Mouse (Mus musculus): ENCODE measurements around the gene Ccnd1. TPM values are rescaled to one million over a fixed set of nuclear protein-coding genes. Genes with fewer than 3 reads are reported as not detected.
A peak's percentile ranks its signal among the peaks of the same experiment; 100 is the strongest.

Gene Ccnd1
- polyA plus RNA-seq, 1 experiment from 2014 or later, result 28.1 TPM

DNA sequence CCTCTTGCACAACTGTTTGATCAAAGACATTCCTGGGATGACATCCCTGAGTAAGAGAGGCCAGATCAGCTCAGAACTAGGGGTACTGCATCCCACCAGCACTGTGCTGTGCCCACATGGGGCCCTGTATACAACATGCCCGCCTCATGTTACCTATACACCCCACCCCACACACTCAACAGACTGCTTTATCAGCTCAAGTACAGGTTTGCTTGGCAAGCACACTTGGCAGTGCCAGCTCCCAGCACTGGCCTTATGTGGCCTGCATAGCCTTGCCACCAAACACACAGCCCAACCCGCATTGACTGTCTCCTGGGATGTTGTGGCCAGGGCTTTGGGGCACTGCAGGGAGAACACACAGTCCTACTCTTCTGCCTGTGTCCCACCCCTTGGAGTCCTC lies 12.1 kb downstream of the Ccnd1 start:
- no peaks in the 10 kb centered on the region for H3K9me3 ChIP-seq (ENCODE audit: control insufficient read depth, low read length)
- DNase-seq (ENCODE audit: low spot score) (no peak), ATAC-seq (ENCODE audit: low FRiP score) (0 out of 2 replicates have a peak, but pooled peaks have one; percentile 28)
- H3K4me3 ChIP-seq (replicated peaks; ENCODE audit: low read length), result no peak overlapping the region
- H3K9ac ChIP-seq, result no peak overlapping the region
- no peak overlapping the region for H3K4me2 ChIP-seq (replicated peaks)
- H3K4me1 ChIP-seq (replicated peaks; ENCODE audit: control insufficient read depth, insufficient read depth, low read length), result no peaks in the 10 kb centered on the region
- H3K27ac ChIP-seq, result no peak overlapping the region
- 82% methylated on average over 2 of the region's 2 CpGs for WGBS
- H3K36me3 ChIP-seq (replicated peaks; ENCODE audit: control insufficient read depth, insufficient read depth), result peaks cover 22% of the 10 kb centered on the region
- H3K27me3 ChIP-seq (ENCODE audit: control insufficient read depth, insufficient read depth, low read length), result no peaks in the 10 kb centered on the region

DNA sequence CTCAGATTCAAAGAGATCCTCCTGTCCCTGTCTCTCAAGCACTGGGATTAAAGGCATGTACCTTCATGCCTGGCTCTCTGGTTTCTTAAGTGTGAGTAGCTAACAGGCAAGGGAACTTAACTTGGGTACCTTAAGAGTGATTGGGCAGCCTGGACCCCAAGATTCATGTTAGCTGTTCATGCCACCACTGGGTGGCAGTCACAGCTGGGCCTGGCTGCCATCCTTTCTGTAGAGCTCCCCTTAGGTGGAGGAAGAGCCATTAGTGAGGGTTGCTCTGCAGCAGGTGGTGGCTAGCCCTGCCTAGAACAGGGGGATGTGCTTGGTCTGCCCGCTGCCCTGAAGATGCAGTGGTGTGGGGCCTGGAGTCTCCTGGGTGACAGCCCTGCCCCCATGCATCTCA lies 20.9 kb downstream of the Ccnd1 start:
- Histone ChIP-seq H3K27ac (no peak overlapping the region), H3K4me3 (replicated peaks; ENCODE audit: low read length) (no peak overlapping the region)
- WGBS, result 81% methylated on average over 1 of the region's 1 CpGs

DNA sequence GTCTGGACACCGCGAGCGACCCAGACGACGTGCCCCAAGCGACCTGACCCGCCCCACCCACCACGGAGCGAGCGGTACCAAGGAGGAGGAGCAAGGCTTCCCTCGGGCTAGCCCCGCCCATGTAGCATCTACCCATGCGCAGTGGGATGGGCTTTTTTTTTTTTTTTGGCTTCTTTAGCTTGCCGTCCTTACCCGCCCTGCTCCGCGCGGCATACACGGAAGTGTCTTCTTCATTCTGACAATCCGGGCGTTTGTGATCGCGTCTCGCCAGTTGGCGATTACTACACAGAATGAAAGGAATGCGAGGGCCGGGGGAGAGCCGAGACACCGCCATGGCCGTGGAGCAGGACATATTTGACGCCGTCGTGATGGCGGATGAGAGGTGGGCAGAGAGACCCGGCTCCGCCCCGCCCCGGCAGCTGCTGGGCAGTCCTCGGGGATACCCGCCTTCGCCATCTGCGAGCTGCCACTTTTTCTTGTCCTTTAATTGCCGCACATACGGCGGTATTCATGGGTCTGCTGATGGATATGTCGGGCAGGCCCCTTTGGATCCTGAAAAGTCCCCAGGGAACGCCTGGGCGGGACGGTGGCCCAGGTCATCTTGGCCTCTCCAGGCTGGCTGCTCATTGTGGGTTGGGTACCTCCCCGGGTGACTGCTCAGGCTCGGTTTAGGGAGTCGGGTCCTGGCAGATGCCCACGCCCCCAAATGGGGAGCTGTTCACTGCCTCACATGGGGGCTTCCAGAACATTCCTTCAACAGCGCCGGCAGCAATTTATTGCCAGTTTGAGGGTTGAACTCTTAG lies 24.6 kb downstream of the Ccnd1 start, which contains the start of gene LTO1:
Gene LTO1 (plus strand): TSS at position 153 of the 803 bp plus-strand sequence.
- Histone ChIP-seq H3K27me3 (ENCODE audit: control insufficient read depth, insufficient read depth, low read length) (no peaks in the 10 kb centered on the region), H3K9me3 (ENCODE audit: control insufficient read depth, low read length) (no peaks in the 10 kb centered on the region), H3K36me3 (replicated peaks; ENCODE audit: control insufficient read depth, insufficient read depth) (peaks cover 33% of the 10 kb centered on the region), H3K4me3 (replicated peaks; ENCODE audit: low read length) (peak within 1 kb of the TSS; percentile 91), H3K9ac (peak within 1 kb of the TSS; percentile 82), H3K4me1 (replicated peaks; ENCODE audit: control insufficient read depth, insufficient read depth, low read length) (peaks cover 11% of the 10 kb centered on the region), H3K27ac (peak within 1 kb of the TSS; percentile 91), H3K4me2 (replicated peaks) (peak within 1 kb of the TSS; percentile 96)
- under 1% methylated on average over 55 of the region's 55 CpGs for WGBS
- peak; percentile 93 for DNase-seq (ENCODE audit: low spot score)
- peak; percentile 95 for ATAC-seq (ENCODE audit: low FRiP score)

More for the DNA sequence above, 20.9 kb downstream of the Ccnd1 start:
- Histone ChIP-seq H3K36me3 (replicated peaks; ENCODE audit: control insufficient read depth, insufficient read depth) (peaks cover 60% of the 10 kb centered on the region), H3K4me1 (replicated peaks; ENCODE audit: control insufficient read depth, insufficient read depth, low read length) (peaks cover 11% of the 10 kb centered on the region), H3K9me3 (ENCODE audit: control insufficient read depth, low read length) (no peaks in the 10 kb centered on the region), H3K27me3 (ENCODE audit: control insufficient read depth, insufficient read depth, low read length) (no peaks in the 10 kb centered on the region), H3K4me2 (replicated peaks) (no peak overlapping the region), H3K9ac (no peak overlapping the region)
- DNase-seq (ENCODE audit: low spot score), result no peak
- no peak for ATAC-seq (ENCODE audit: low FRiP score)

DNA sequence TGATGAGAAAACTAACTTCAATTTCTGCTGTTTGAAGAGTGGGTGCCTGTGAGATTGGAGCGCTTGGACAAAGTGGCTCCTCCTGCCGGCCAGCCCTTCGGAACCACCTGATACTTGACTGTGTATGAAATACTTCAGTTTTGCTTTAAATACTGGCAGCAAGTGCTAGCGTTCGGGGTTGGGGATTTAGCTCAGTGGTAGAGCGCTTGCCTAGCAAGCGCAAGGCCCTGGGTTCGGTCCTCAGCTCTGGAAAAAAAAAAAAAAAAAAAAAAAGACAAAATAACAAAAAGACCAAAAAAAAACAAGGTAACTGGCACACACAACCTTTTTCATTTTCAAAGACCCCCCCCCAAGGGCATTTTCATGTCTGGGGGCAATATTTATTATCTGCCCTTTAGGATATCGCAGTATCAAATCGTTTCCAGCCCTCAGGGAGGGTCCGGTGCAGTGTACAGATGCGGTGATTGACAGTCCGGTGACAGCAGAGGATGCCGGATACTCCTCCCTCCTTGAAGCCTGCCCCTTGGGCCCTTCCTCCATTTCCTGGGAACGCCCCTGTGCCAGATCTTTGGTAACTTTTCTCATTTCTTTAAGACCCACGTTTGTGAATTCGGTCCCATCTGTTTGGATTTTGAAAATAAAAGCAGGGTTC lies 25.3 kb downstream of the Ccnd1 start:
- Histone ChIP-seq H3K4me2 (replicated peaks) (peak overlapping the region; percentile 96), H3K36me3 (replicated peaks; ENCODE audit: control insufficient read depth, insufficient read depth) (peaks cover 26% of the 10 kb centered on the region), H3K4me1 (replicated peaks; ENCODE audit: control insufficient read depth, insufficient read depth, low read length) (peaks cover 11% of the 10 kb centered on the region), H3K9ac (peak overlapping the region; percentile 82), H3K27me3 (ENCODE audit: control insufficient read depth, insufficient read depth, low read length) (no peaks in the 10 kb centered on the region), H3K4me3 (replicated peaks; ENCODE audit: low read length) (peak overlapping the region; percentile 91), H3K9me3 (ENCODE audit: control insufficient read depth, low read length) (no peaks in the 10 kb centered on the region), H3K27ac (peak overlapping the region; percentile 91)
- ATAC-seq (ENCODE audit: low FRiP score), result peak; percentile 91
- peak; percentile 68 for DNase-seq (ENCODE audit: low spot score)
- 8% methylated on average over 17 of the region's 17 CpGs for WGBS

DNA sequence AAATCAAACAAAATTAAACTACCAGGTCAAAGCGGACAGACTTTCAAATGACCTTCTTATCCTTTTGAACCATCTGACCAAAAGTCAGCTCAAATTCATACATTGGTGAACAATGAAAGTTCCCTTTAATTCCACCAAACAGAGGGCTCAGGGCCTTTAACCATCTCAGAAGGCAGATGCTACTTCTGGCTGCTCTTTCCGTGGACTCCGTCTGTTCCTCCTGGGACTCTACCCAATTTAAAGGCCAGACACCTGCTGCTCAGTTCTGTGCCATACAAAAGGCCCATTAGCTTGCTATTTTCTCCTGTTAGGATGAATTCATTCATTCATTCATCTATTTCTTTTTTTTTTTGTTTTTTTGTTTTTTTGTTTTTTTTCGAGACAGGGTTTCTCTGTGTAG lies 26.8 kb downstream of the Ccnd1 start:
- WGBS, result 48% methylated on average over 4 of the region's 4 CpGs
- H3K4me2 ChIP-seq (replicated peaks), result no peak overlapping the region
- no peak for DNase-seq (ENCODE audit: low spot score)

DNA sequence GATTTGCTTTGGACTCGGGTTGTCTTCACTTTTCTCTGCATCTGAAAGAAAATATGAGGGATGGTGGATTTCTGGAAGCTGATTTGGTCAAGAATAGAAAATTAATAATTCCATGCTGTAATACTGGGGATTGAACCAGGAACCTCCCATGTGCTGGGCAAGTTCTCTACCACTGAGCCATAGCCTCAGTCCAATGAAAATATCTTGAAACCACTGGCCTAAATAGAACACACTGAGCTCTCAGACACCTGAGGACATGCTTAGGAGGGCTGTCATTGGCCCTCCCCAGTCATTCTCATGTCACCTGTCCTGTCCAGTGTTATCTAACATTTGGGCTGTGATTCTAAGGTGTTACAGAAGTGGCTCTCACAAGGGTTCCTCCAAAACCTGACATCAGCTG lies 28.6 kb downstream of the Ccnd1 start:
- Histone ChIP-seq H3K9me3 (ENCODE audit: control insufficient read depth, low read length) (no peaks in the 10 kb centered on the region), H3K27me3 (ENCODE audit: control insufficient read depth, insufficient read depth, low read length) (no peaks in the 10 kb centered on the region), H3K4me1 (replicated peaks; ENCODE audit: control insufficient read depth, insufficient read depth, low read length) (peaks cover 7% of the 10 kb centered on the region), H3K4me3 (replicated peaks; ENCODE audit: low read length) (no peak overlapping the region), H3K36me3 (replicated peaks; ENCODE audit: control insufficient read depth, insufficient read depth) (no peaks in the 10 kb centered on the region), H3K4me2 (replicated peaks) (no peak overlapping the region), H3K27ac (no peak overlapping the region), H3K9ac (no peak overlapping the region)
- 87% methylated on average over 1 of the region's 1 CpGs for WGBS
- ATAC-seq (ENCODE audit: low FRiP score) (no peak), DNase-seq (ENCODE audit: low spot score) (no peak)

More for the DNA sequence above, 26.8 kb downstream of the Ccnd1 start:
- no peaks in the 10 kb centered on the region for H3K9me3 ChIP-seq (ENCODE audit: control insufficient read depth, low read length)
- H3K4me3 ChIP-seq (replicated peaks; ENCODE audit: low read length), result no peak overlapping the region
- no peak overlapping the region for H3K27ac ChIP-seq
- H3K9ac ChIP-seq, result no peak overlapping the region
- H3K36me3 ChIP-seq (replicated peaks; ENCODE audit: control insufficient read depth, insufficient read depth), result peaks cover 12% of the 10 kb centered on the region
- no peaks in the 10 kb centered on the region for H3K27me3 ChIP-seq (ENCODE audit: control insufficient read depth, insufficient read depth, low read length)
- ATAC-seq (ENCODE audit: low FRiP score), result no peak
- peaks cover 11% of the 10 kb centered on the region for H3K4me1 ChIP-seq (replicated peaks; ENCODE audit: control insufficient read depth, insufficient read depth, low read length)

DNA sequence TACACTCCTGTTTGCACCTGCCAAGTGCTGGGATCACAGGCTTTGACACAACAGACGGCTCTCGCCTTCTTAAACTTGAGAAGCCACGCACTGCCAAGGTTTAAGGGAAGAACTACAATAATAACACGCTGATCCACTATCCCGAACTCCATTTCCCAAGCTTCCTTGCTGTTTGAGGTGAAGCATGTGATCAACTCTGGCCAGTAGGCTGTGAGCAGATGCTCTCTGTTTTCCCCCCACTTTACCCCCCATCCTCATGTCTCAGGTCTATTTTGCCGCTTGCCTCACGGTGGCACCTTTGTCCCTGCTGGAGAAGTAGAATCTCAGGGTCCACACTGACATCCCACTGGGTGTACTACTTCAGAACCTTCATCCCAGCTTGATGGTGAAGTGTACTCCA lies 31.0 kb downstream of the Ccnd1 start:
- ATAC-seq (ENCODE audit: low FRiP score), result peak; percentile 54; the same call in 1 of the 2 replicates
- H3K36me3 ChIP-seq (replicated peaks; ENCODE audit: control insufficient read depth, insufficient read depth), result no peaks in the 10 kb centered on the region
- H3K4me1 ChIP-seq (replicated peaks; ENCODE audit: control insufficient read depth, insufficient read depth, low read length), result no peaks in the 10 kb centered on the region
- no peak for DNase-seq (ENCODE audit: low spot score)
- H3K9me3 ChIP-seq (ENCODE audit: control insufficient read depth, low read length), result no peaks in the 10 kb centered on the region
- 36% methylated on average over 7 of the region's 7 CpGs for WGBS
- H3K27me3 ChIP-seq (ENCODE audit: control insufficient read depth, insufficient read depth, low read length), result no peaks in the 10 kb centered on the region
- no peak overlapping the region for H3K4me3 ChIP-seq (replicated peaks; ENCODE audit: low read length)
- no peak overlapping the region for H3K27ac ChIP-seq
- no peak overlapping the region for H3K4me2 ChIP-seq (replicated peaks)
- no peak overlapping the region for H3K9ac ChIP-seq

DNA sequence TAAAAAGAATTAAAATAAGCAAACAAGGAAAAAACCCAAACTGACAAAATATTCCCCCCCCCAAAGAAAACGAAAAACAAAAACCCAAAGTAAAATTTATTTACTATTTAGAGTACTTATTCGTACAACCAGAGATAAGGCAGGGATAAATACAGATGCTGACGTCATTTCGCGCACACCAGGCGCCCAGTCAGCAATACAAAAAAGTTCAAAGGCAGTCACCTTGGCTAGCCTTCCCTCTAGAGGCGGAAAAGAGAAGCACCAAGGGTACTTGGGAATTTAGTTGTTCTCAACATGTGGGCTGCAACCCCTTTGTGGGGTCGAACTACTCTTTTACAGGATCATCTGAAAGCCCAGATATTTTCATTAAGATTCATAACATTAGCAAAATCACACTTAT lies 31.9 kb downstream of the Ccnd1 start:
- DNase-seq (ENCODE audit: low spot score) (no peak), ATAC-seq (ENCODE audit: low FRiP score) (no peak)
- WGBS, result 20% methylated on average over 8 of the region's 8 CpGs
- no peaks in the 10 kb centered on the region for H3K36me3 ChIP-seq (replicated peaks; ENCODE audit: control insufficient read depth, insufficient read depth)
- no peak overlapping the region for H3K4me2 ChIP-seq (replicated peaks)
- no peaks in the 10 kb centered on the region for H3K27me3 ChIP-seq (ENCODE audit: control insufficient read depth, insufficient read depth, low read length)
- no peaks in the 10 kb centered on the region for H3K4me1 ChIP-seq (replicated peaks; ENCODE audit: control insufficient read depth, insufficient read depth, low read length)
- H3K4me3 ChIP-seq (replicated peaks; ENCODE audit: low read length), result no peak overlapping the region
- H3K9ac ChIP-seq, result no peak overlapping the region
- no peak overlapping the region for H3K27ac ChIP-seq
- no peaks in the 10 kb centered on the region for H3K9me3 ChIP-seq (ENCODE audit: control insufficient read depth, low read length)

DNA sequence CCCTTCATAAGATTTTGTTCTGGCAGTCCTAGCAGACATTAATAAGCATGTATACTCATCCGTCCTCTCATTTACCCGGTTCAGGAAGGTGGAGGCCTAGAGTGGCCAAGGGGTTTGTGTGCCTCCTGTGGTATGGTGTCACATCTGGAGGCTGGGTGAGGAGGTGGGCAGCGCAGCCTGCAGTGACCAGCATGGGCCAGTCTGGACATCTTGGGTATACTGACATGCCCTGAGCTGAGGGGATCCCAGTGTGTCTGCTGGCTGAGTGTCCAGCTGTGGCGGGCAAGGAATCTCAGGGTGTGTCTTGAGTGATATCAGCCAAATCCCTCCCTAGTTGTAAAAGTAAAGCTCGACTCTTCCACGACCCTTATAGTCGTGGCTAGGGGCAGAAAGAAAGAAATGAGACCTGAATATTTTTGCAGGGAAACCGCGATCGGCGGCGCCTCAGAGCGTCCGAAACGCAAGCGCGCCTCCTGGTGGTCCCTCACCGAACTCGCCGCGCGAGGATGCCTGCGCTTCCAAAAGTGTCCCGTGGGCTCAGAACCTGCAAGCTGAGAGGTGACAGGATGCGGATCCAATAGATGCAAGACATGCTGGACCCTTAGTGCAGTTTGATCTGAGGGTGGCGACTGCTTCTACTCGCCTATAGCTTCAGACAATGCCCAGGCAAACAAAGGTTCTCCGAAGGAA lies 32.9 kb downstream of the Ccnd1 start:
- Histone ChIP-seq H3K4me1 (replicated peaks; ENCODE audit: control insufficient read depth, insufficient read depth, low read length) (no peaks in the 10 kb centered on the region), H3K36me3 (replicated peaks; ENCODE audit: control insufficient read depth, insufficient read depth) (no peaks in the 10 kb centered on the region), H3K27me3 (ENCODE audit: control insufficient read depth, insufficient read depth, low read length) (no peaks in the 10 kb centered on the region), H3K4me3 (replicated peaks; ENCODE audit: low read length) (no peak overlapping the region), H3K9me3 (ENCODE audit: control insufficient read depth, low read length) (no peaks in the 10 kb centered on the region), H3K27ac (no peak overlapping the region), H3K9ac (no peak overlapping the region), H3K4me2 (replicated peaks) (peak overlapping the region; percentile 40)
- DNase-seq (ENCODE audit: low spot score) (peak; percentile 78), ATAC-seq (ENCODE audit: low FRiP score) (peak; percentile 42; the same call in 1 of the 2 replicates)
- WGBS, result 10% methylated on average over 28 of the region's 28 CpGs

Data from hindbrain, embryonic 14.5 days (tissue).